Mouse (Mus musculus): ENCODE data around the gene Hacl1.

- TF ChIP-seq POLR2A (IDR thresholded peaks at IDR 0.05; ENCODE audit: insufficient read length, low read depth), result no peak
- TF ChIP-seq POLR2AphosphoS2 (IDR thresholded peaks at IDR 0.05; ENCODE audit: insufficient read length, low read depth), result no peak
- TF ChIP-seq MYOD1 (IDR thresholded peaks at IDR 0.05; ENCODE audit: control insufficient read depth in 1 of 3, insufficient read length in 2 of 3, low read depth in 2 of 3), result no peak
- TF ChIP-seq TCF12 (IDR thresholded peaks at IDR 0.05; ENCODE audit: insufficient read depth, poor library complexity, severe bottlenecking), result no peak
- TF ChIP-seq MYOG (IDR thresholded peaks at IDR 0.05; ENCODE audit: control insufficient read depth in 1 of 3, insufficient read depth in 1 of 3, insufficient read length in 2 of 3, low read depth in 2 of 3), result no peak
These were observed 42.5 kb upstream of the Hacl1 start for GRCm38 (mm10) chr14:31683610-31684009.

Data from myocyte (in vitro differentiated cells).